8 mouse cellular contexts compared by ENCODE assay signal in the genomic region with DNA sequence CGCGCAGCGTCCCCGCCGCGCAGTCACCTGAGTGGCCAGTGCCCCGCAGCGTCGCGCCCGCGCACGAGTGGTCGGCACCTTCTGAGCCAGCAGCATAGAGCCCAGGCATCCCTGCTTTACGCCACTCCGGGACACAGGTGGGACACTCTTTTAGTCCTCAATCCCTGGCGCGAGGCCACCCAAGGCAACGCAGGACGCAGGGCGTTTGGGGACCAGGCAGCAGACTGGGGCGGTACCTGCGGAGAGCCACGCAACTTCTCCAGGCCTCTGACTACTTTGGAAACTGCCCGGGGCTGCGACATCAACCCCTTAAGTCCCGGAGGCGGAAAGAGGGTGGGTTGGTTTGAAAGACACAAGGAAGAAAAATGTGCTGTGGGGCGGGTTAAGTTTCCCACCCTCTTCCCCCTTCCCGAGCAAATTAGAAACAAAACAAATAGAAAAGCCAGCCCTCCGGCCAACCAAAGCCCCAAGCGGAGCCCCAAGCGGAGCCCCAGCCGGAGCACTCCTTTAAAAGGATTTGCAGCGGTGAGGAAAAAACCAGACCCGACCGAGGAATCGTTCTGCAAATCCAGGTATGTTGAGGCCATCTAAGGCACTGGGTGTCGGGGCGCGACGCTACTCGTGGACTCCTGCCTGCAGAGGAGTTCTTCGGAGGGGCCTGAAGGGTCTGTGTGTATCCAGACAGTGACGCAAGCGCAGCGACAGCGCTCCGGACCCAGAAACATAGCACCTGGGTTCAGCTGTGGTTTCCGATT. TPM values are rescaled to one million over a fixed set of nuclear protein-coding genes. Genes with fewer than 3 reads are reported as not detected.
DNase-seq lines count a peak whose midpoint lies in the region; ATAC-seq and TF ChIP-seq lines count a peak whose summit lies in the region.

Lepr (plus strand) TSS at position 38 of the 755 bp plus-strand sequence.

- 2% methylated on average over 50 of the region's 50 CpGs for WGBS in heart, embryonic 11.5 days (ENCODE audit: insufficient replicate concordance)
- 1% methylated on average over 50 of the region's 50 CpGs for WGBS in stomach, postnatal 0 days

- no peak for TF ChIP-seq EP300 in stomach, postnatal 0 days (optimal IDR thresholded peaks at IDR 0.05)

- intact Hi-C loops in left cerebral cortex, adult 2 months (cut with DNase I) = no loop called here

- H3K4me2 ChIP-seq in heart, embryonic 11.5 days = peak within 1 kb of the TSS; percentile 74
- peak within 1 kb of the TSS; percentile 78 for H3K4me2 ChIP-seq in stomach, postnatal 0 days (replicated peaks; ENCODE audit: low read depth)

- no peaks in the 10 kb centered on the region for H3K36me3 ChIP-seq in heart, embryonic 11.5 days (ENCODE audit: control insufficient read depth, insufficient read depth, low read length)
- H3K36me3 ChIP-seq in stomach, postnatal 0 days (ENCODE audit: control insufficient read depth, insufficient read depth, low read length) = no peaks in the 10 kb centered on the region

- H3K4me3 ChIP-seq in left cerebral cortex, adult 2 months = peak within 1 kb of the TSS; percentile 41
- peak within 1 kb of the TSS; percentile 22; the same call in 1 of the 2 replicates for H3K4me3 ChIP-seq in brown adipose tissue, adult 24 weeks (ENCODE audit: insufficient read depth, low read depth, low read length)
- peak within 1 kb of the TSS; percentile 45 for H3K4me3 ChIP-seq in heart, embryonic 11.5 days (ENCODE audit: low read depth, low read length)
- peak within 1 kb of the TSS; percentile 47 for H3K4me3 ChIP-seq in stomach, postnatal 0 days (ENCODE audit: low read depth, low read length)

- DNase-seq in left cerebral cortex, adult 2 months (ENCODE audit: extremely low spot score in 1 of 2, low spot score in 2 of 2) = peak in 1 of 2 experiments; percentile 11
- no peak for DNase-seq in left cerebral cortex, adult 11 months (ENCODE audit: low spot score)
- peak; percentile 11 for DNase-seq in kidney, adult 9 months
- peak; percentile 44 for DNase-seq in lung, postnatal 10 days
- DNase-seq in stomach, postnatal 0 days (ENCODE audit: low spot score) = peak; percentile 18
- no peak for DNase-seq in thymus, postnatal 36 days

- ATAC-seq in heart, embryonic 11.5 days (replicated peaks; ENCODE audit: insufficient number of reproducible peaks, low FRiP score, low TSS enrichment) = no peak
- ATAC-seq in stomach, postnatal 0 days (ENCODE audit: low FRiP score, low TSS enrichment) = peak; percentile 38; the same call in 1 of the 2 replicates

- 0 out of 2 replicates have a peak within 1 kb of the TSS, but pooled peaks have one; percentile 7 for H3K27ac ChIP-seq in left cerebral cortex, adult 2 months
- no peak within 1 kb of the TSS for H3K27ac ChIP-seq in brown adipose tissue, adult 24 weeks (replicated peaks; ENCODE audit: low read depth, low read length)
- no peak within 1 kb of the TSS for H3K27ac ChIP-seq in heart, embryonic 11.5 days (ENCODE audit: low read depth, low read length)
- H3K27ac ChIP-seq in stomach, postnatal 0 days (replicated peaks) = peak within 1 kb of the TSS; percentile 18; the same call in 1 of the 2 replicates

- no peaks in the 10 kb centered on the region for H3K4me1 ChIP-seq in brown adipose tissue, adult 24 weeks (ENCODE audit: control insufficient read depth, insufficient read depth, insufficient read length, low read length)
- H3K4me1 ChIP-seq in heart, embryonic 11.5 days (ENCODE audit: control insufficient read depth, insufficient read depth, low read length) = no peaks in the 10 kb centered on the region
- H3K4me1 ChIP-seq in stomach, postnatal 0 days (replicated peaks; ENCODE audit: control insufficient read depth, insufficient read depth) = no peaks in the 10 kb centered on the region

- H3K27me3 ChIP-seq in heart, embryonic 11.5 days (ENCODE audit: control insufficient read depth, insufficient read depth, low read length) = peaks cover 15% of the 10 kb centered on the region
- H3K27me3 ChIP-seq in stomach, postnatal 0 days (ENCODE audit: control insufficient read depth, insufficient read depth, low read length) = no peaks in the 10 kb centered on the region

- peak within 1 kb of the TSS; percentile 60 for H3K9ac ChIP-seq in heart, embryonic 11.5 days (ENCODE audit: low read depth, low read length)
- peak within 1 kb of the TSS; percentile 48; the same call in 1 of the 2 replicates for H3K9ac ChIP-seq in stomach, postnatal 0 days (ENCODE audit: low read length)

- no peak for TF ChIP-seq CTCF in left cerebral cortex, adult 2 months (IDR thresholded peaks at IDR 0.05)
- TF ChIP-seq CTCF in stomach, postnatal 0 days (IDR thresholded peaks at IDR 0.05; ENCODE audit: low read depth) = no peak

- no peaks in the 10 kb centered on the region for H3K9me3 ChIP-seq in heart, embryonic 11.5 days (replicated peaks; ENCODE audit: control insufficient read depth, low read length)
- no peaks in the 10 kb centered on the region for H3K9me3 ChIP-seq in stomach, postnatal 0 days (ENCODE audit: control insufficient read depth, low read length)

RNA-seq across cellular contexts. Expression of gene Lepr, which starts in this region (rescaled TPM):
- total RNA-seq in left cerebral cortex, adult 2 months (2021) = 1 to 10 TPM; 3.8 to 4.8 TPM
- 0.58 and 0.99 TPM in 2 replicates for polyA plus RNA-seq in brown adipose tissue, adult 24 weeks (2012; ENCODE audit: insufficient read depth, insufficient read length, missing spikeins)
- 1.6 and 1.8 TPM in 2 replicates for polyA plus RNA-seq in heart, embryonic 11.5 days (2014; fragmentation: Nextera tagmentation; extraction: Ambion mirVana)
- 4.5 and 4.9 TPM in 2 replicates for polyA plus RNA-seq in stomach, postnatal 0 days (2015; fragmentation: Nextera tagmentation; extraction: Ambion mirVana)

Comparison
In these comparisons a context has a peak if more than half of its experiments do, and no peak if none do; other contexts are left out.
1. DNase-seq: peak in kidney, adult 9 months (single experiment), lung, postnatal 10 days (single experiment) and stomach, postnatal 0 days (single experiment); none in left cerebral cortex, adult 11 months (single experiment) and thymus, postnatal 36 days (0 of 2).
2. H3K27ac ChIP-seq: peak in left cerebral cortex, adult 2 months (single experiment) and stomach, postnatal 0 days (single experiment); none in brown adipose tissue, adult 24 weeks (single experiment) and heart, embryonic 11.5 days (single experiment).
3. Peak in every context shown above with its lines, with median percentiles within 50 percentile points of each other: H3K4me3 ChIP-seq.